Mouse (Mus musculus): ENCODE data around the gene Palb2. TPM values are rescaled to one million over a fixed set of nuclear protein-coding genes. Genes with fewer than 3 reads are reported as not detected.

Palb2 gene
- total and polyA plus RNA-seq, 3 experiments, result 11.7 to 17.5 (median 14.0) TPM

DNA sequence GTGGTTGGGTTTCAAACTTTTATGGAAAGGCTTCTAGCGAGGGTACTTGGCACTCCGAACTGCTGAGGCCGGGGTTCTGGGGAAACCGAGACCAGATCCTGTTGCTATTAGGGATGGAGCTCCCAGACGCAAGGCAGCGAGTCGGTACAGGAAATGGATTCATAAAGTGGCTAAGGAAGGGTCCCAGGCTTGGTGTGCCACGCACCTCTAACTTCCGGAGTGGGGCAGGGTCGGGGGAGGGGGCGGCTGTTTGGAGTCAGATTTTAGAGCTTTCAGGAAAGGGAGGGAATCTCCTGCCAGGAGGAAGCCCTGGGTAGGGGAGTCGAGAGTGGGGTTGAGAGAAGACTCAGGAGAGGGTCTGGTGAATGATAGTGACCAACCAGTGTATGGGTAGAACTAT is 27.3 kb upstream of the Palb2 start:
- Histone ChIP-seq H3K27ac (ENCODE audit: insufficient read depth, low read depth) (no peak overlapping the region), H3K9ac (ENCODE audit: insufficient read depth, low read depth) (peak overlapping the region; percentile 68), H3K36me3 (replicated peaks in 1 of 2; ENCODE audit: control insufficient read depth in 1 of 2, insufficient read depth in 1 of 2, low read length in 1 of 2) (peaks cover 30 to 55% of the 10 kb centered on the region in 2 experiments), H3K4me3 (replicated peaks in 1 of 3; ENCODE audit: low read depth in 2 of 3, low read length in 2 of 3, poor library complexity in 1 of 3) (peak overlapping the region; percentile 59 to 81 (median 74)), H3K27me3 (replicated peaks) (no peaks in the 10 kb centered on the region), H3K9me3 (replicated peaks; ENCODE audit: low read length) (no peaks in the 10 kb centered on the region), H3K79me2 (replicated peaks; ENCODE audit: control insufficient read depth, extremely low read depth, insufficient read depth, poor library complexity, severe bottlenecking) (peaks cover 23% of the 10 kb centered on the region), H3K4me1 (ENCODE audit: control insufficient read depth in 1 of 2, insufficient read depth in 2 of 2) (peaks cover 11 to 51% of the 10 kb centered on the region in 2 experiments), H3K4me2 (ENCODE audit: insufficient read depth, low read depth, poor library complexity, severe bottlenecking) (peak overlapping the region; percentile 57)
- TF ChIP-seq JUND (conservative IDR thresholded peaks at IDR 0.05; ENCODE audit: low read depth, low read length) (no peak), TCF12 (IDR thresholded peaks at IDR 0.05; ENCODE audit: low read depth, low read length) (peak; percentile 28; the same call in 1 of the 2 replicates), ELF1 (IDR thresholded peaks at IDR 0.05; ENCODE audit: low read depth, low read length) (peak; percentile 13; the same call in 1 of the 2 replicates), ZC3H11A (IDR thresholded peaks at IDR 0.05; ENCODE audit: low read depth, low read length) (no peak), POLR2A (IDR thresholded peaks at IDR 0.05; ENCODE audit: low read depth, low read length) (no peak), BHLHE40 (IDR thresholded peaks at IDR 0.05; ENCODE audit: low read depth, low read length) (no peak)
- in situ Hi-C loops (cut with MboI; ENCODE audit: low pct_ligation_motif_present, low pct_unique_long_range_greater_than_20kb, low sequenced_read_pairs), result no loop called here
- dilution Hi-C loops (cut with MboI; ENCODE audit: extremely low pct_ligation_motif_present, extremely low pct_unique_long_range_greater_than_20kb, low sequenced_read_pairs), result no loop called here
- peak; percentile 22 for DNase-seq (ENCODE audit: extremely low read depth)

DNA sequence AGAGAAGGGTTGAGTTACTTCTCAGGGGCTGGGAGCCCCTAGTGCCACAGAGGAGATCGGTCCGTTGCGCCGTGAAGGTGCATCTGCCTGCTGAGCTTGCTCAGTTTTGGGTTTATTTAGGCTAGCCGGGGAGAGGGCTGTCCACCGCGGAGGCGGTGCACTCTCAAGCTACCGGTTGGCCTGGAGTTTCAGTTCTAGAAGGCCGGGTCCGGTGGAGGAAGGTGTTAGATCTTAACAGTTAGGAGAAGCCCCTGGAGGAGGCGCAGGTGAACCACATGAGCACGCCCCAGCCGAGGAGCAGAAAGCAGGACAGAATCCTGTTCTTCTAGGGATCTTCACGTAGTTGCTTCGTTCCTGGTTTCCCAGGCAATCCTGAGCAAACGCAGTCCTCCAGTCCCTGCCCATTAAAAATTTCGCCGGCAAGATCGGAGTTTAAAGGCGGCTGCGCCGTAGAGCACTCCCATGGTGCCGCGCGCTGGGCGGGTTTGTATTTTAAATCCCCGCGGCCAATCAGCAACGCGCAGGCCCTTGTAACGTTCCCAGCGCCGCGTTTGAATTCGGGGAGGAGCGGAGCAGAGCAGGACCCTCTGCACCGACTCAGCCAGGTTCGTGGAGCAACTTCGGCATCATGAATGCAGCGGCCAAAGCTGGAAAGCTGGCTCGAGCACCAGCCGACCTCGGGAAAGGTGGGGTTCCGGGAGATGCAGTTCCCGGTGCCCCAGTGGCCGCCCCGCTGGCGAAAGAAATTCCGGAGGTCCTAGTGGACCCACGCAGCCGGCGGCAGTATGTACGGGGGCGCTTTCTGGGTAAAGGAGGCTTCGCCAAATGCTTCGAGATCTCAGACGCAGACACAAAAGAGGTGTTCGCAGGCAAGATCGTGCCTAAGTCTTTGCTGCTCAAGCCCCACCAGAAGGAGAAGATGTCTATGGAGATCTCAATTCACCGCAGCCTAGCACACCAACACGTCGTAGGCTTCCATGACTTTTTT is 26.4 kb upstream of the Palb2 start, which contains the start of gene Plk1:
TSS of gene Plk1 (plus strand) at position 525 of the 988 bp plus-strand sequence.
- Histone ChIP-seq H3K36me3 (replicated peaks in 1 of 2; ENCODE audit: control insufficient read depth in 1 of 2, insufficient read depth in 1 of 2, low read length in 1 of 2) (peaks cover 23 to 50% of the 10 kb centered on the region in 2 experiments), H3K4me2 (ENCODE audit: insufficient read depth, low read depth, poor library complexity, severe bottlenecking) (peak within 1 kb of the TSS; percentile 69), H3K9ac (ENCODE audit: insufficient read depth, low read depth) (peak within 1 kb of the TSS; percentile 80), H3K4me1 (ENCODE audit: control insufficient read depth in 1 of 2, insufficient read depth in 2 of 2) (peaks cover 11 to 43% of the 10 kb centered on the region in 2 experiments), H3K79me2 (replicated peaks; ENCODE audit: control insufficient read depth, extremely low read depth, insufficient read depth, poor library complexity, severe bottlenecking) (peaks cover 23% of the 10 kb centered on the region), H3K27me3 (replicated peaks) (no peaks in the 10 kb centered on the region), H3K27ac (ENCODE audit: insufficient read depth, low read depth) (peak within 1 kb of the TSS; percentile 34; the same call in 1 of the 2 replicates), H3K9me3 (replicated peaks; ENCODE audit: low read length) (no peaks in the 10 kb centered on the region), H3K4me3 (replicated peaks in 1 of 3; ENCODE audit: low read depth in 2 of 3, low read length in 2 of 3, poor library complexity in 1 of 3) (peak within 1 kb of the TSS; percentile 59 to 81 (median 74))
- dilution Hi-C loops (cut with MboI; ENCODE audit: extremely low pct_ligation_motif_present, extremely low pct_unique_long_range_greater_than_20kb, low sequenced_read_pairs) (no loop called here), in situ Hi-C loops (cut with MboI; ENCODE audit: low pct_ligation_motif_present, low pct_unique_long_range_greater_than_20kb, low sequenced_read_pairs) (no loop called here)
- DNase-seq (ENCODE audit: extremely low read depth), result peak; percentile 82
- no peak for TF ChIP-seq ZC3H11A (IDR thresholded peaks at IDR 0.05; ENCODE audit: low read depth, low read length)
- TF ChIP-seq RAD21 (IDR thresholded peaks at IDR 0.05; ENCODE audit: low read depth, low read length), result no peak
- TF ChIP-seq NELFE (IDR thresholded peaks at IDR 0.05; ENCODE audit: low read depth, low read length), result peak; percentile 50; the same call in 1 of the 2 replicates
- peak; percentile 79; the same call in 1 of the 2 replicates for TF ChIP-seq E2F4 (IDR thresholded peaks at IDR 0.05; ENCODE audit: insufficient replicate concordance, low read depth, low read length)
- TF ChIP-seq SIN3A (IDR thresholded peaks at IDR 0.05; ENCODE audit: low read length), result peak; percentile 79
- TF ChIP-seq USF2 (conservative IDR thresholded peaks at IDR 0.05; ENCODE audit: low read depth, low read length), result no peak
- TF ChIP-seq TBP (conservative IDR thresholded peaks at IDR 0.05; ENCODE audit: low read depth, low read length), result 0 out of 2 replicates have a peak, but pooled peaks have one; percentile 22
- TF ChIP-seq POLR2A (IDR thresholded peaks at IDR 0.05; ENCODE audit: low read depth, low read length), result peak; percentile 80
- TF ChIP-seq MYC (IDR thresholded peaks at IDR 0.05; ENCODE audit: low read depth, low read length), result no peak
- TF ChIP-seq MAX (IDR thresholded peaks at IDR 0.05; ENCODE audit: low read length), result peak; percentile 32
- no peak for TF ChIP-seq ZNF384 (IDR thresholded peaks at IDR 0.05; ENCODE audit: low read depth, low read length)
- TF ChIP-seq ETS1 (conservative IDR thresholded peaks at IDR 0.05; ENCODE audit: low read depth, low read length), result no peak
- TF ChIP-seq SMC3 (IDR thresholded peaks at IDR 0.05; ENCODE audit: low read depth, low read length), result no peak
- peak; percentile 58; the same call in 1 of the 2 replicates for TF ChIP-seq IRF4 (IDR thresholded peaks at IDR 0.05; ENCODE audit: low read depth, low read length)
- no peak for TF ChIP-seq PAX5 (IDR thresholded peaks at IDR 0.05; ENCODE audit: low read length)
- 0 out of 2 replicates have a peak, but pooled peaks have one; percentile 30 for TF ChIP-seq MEF2A (IDR thresholded peaks at IDR 0.05; ENCODE audit: borderline replicate concordance, low read depth, low read length)
- no peak for TF ChIP-seq CHD1 (IDR thresholded peaks at IDR 0.05; ENCODE audit: low read depth, low read length)
- no peak for TF ChIP-seq ZKSCAN1 (IDR thresholded peaks at IDR 0.05; ENCODE audit: borderline replicate concordance, low read depth, low read length)
- TF ChIP-seq MXI1 (IDR thresholded peaks at IDR 0.05; ENCODE audit: low read depth, low read length), result peak; percentile 64
- no peak for TF ChIP-seq JUN (IDR thresholded peaks at IDR 0.05; ENCODE audit: insufficient read depth, low read depth, low read length)
- TF ChIP-seq UBTF (IDR thresholded peaks at IDR 0.05; ENCODE audit: low read depth, low read length), result no peak
- no peak; the same call in 1 of the 2 replicates for TF ChIP-seq ZMIZ1 (IDR thresholded peaks at IDR 0.05; ENCODE audit: low read depth, low read length)
- no peak; the same call in 1 of the 2 replicates for TF ChIP-seq KAT2A (IDR thresholded peaks at IDR 0.05; ENCODE audit: insufficient replicate concordance, low read length)
- no peak for TF ChIP-seq JUND (conservative IDR thresholded peaks at IDR 0.05; ENCODE audit: low read depth, low read length)
- peak; percentile 55 for TF ChIP-seq TCF12 (IDR thresholded peaks at IDR 0.05; ENCODE audit: low read depth, low read length)
- TF ChIP-seq POLR2AphosphoS2 (IDR thresholded peaks at IDR 0.05; ENCODE audit: low read depth, low read length), result no peak
- no peak for TF ChIP-seq RCOR1 (conservative IDR thresholded peaks at IDR 0.05; ENCODE audit: low read depth, low read length)

Data from CH12.LX (cell line).